Mouse (Mus musculus) hindbrain, embryonic 14.5 days (tissue): Measurements from ENCODE around the gene Prkag2. TPM values are rescaled to one million over a fixed set of nuclear protein-coding genes. Genes with fewer than 3 reads are reported as not detected.

ENCODE experiments used
- ATAC-seq: fragments of 200-750 bp; cut with Nextera tagmentation; 2 replicates; pipeline ENCODE4 v1.8.0; 2017; ENCODE audit warnings: moderate number of reproducible peaks, mild to moderate bottlenecking, moderate TSS enrichment, moderate library complexity; ENCODE audit not compliant: low FRiP score
- DNase-seq: peaks from one replicate; pipeline ENCODE4 v3.0.0-alpha.2; 2015; ENCODE audit warnings: low spot score
- H3K27ac ChIP-seq: fragments of 300-500 bp; sonication (generic); 2 replicates; pipeline ENCODE4 v1.5.1; 2014; ENCODE audit warnings: mild to moderate bottlenecking, moderate library complexity
- H3K27me3 ChIP-seq: fragments of 300-500 bp; sonication (generic); 2 replicates; pipeline ENCODE4 v1.6.1; 2014; ENCODE audit warnings: mild to moderate bottlenecking, low read length, mixed read lengths; ENCODE audit not compliant: control insufficient read depth, insufficient read depth
- H3K36me3 ChIP-seq: fragments of 300-500 bp; sonication (generic); replicated peaks from 2 replicates; pipeline ENCODE4 v1.6.1; 2014; ENCODE audit not compliant: control insufficient read depth, insufficient read depth
- H3K4me1 ChIP-seq: fragments of 300-500 bp; sonication (generic); replicated peaks from 2 replicates; pipeline ENCODE4 v1.6.1; 2014; ENCODE audit warnings: antibody characterized with exemption, low read length, mixed read lengths; ENCODE audit not compliant: control insufficient read depth, insufficient read depth
- H3K4me2 ChIP-seq: fragments of 300-500 bp; sonication (generic); replicated peaks from 2 replicates; pipeline ENCODE4 v1.6.1; 2014; ENCODE audit warnings: mild to moderate bottlenecking, moderate library complexity
- H3K4me3 ChIP-seq: fragments of 300-500 bp; sonication (generic); replicated peaks from 2 replicates; pipeline ENCODE4 v1.5.1; 2014; ENCODE audit warnings: mild to moderate bottlenecking, low read length
- H3K9ac ChIP-seq: fragments of 300-500 bp; sonication (generic); 2 replicates; pipeline ENCODE4 v1.6.1; 2014
- H3K9me3 ChIP-seq: fragments of 300-500 bp; sonication (generic); 2 replicates; pipeline ENCODE4 v1.6.1; 2016; ENCODE audit warnings: low read length; ENCODE audit not compliant: control insufficient read depth
- WGBS: fragments of 180-500 bp; shearing (Covaris S2); extraction: QIAGEN DNeasy Blood & Tissue Kit; methylation state at CpG from one replicate; pipeline ENCODE4 v1.1.7; 2014; 5-methylcytosine and 5-hydroxymethylcytosine counted together
- polyA plus RNA-seq: library from polyadenylated mRNA; unstranded; fragments of >200 nt; fragmentation: Nextera tagmentation; extraction: Ambion mirVana; gene quantifications from 2 replicates; pipeline ENCODE4 v1.2.1, GENCODE M21; 2014

Prkag2 gene
- polyA plus RNA-seq, 1 experiment from 2014 or later, result 105 TPM

DNA sequence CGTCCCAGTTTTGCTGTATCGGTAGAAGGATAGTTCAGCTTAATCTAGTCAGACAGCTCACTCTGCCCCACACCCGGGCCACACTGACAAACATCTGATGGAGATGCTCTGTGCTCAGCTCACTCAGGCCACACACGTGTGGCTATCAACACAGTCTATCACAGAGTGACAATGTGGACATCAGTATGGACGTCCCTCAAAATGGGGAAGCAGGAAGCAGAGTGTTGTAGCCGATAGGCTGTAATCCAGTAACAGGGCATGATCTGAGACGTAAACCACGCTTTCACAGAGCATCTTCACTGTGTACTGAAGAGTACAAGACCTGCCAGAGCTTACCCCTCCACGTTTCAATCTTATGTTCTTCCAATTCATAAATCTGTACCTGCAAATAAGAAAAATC lies 223.8 kb downstream of the Prkag2 start:
- WGBS, result 93% methylated on average over 9 of the region's 9 CpGs
- H3K27me3 ChIP-seq, result no peaks in the 10 kb centered on the region
- H3K4me3 ChIP-seq, result no peak overlapping the region
- DNase-seq, result no peak
- H3K36me3 ChIP-seq, result peaks cover 64% of the 10 kb centered on the region
- no peak overlapping the region for H3K9ac ChIP-seq
- H3K4me1 ChIP-seq, result no peaks in the 10 kb centered on the region
- no peaks in the 10 kb centered on the region for H3K9me3 ChIP-seq
- H3K4me2 ChIP-seq, result no peak overlapping the region
- no peak overlapping the region for H3K27ac ChIP-seq
- ATAC-seq, result no peak

DNA sequence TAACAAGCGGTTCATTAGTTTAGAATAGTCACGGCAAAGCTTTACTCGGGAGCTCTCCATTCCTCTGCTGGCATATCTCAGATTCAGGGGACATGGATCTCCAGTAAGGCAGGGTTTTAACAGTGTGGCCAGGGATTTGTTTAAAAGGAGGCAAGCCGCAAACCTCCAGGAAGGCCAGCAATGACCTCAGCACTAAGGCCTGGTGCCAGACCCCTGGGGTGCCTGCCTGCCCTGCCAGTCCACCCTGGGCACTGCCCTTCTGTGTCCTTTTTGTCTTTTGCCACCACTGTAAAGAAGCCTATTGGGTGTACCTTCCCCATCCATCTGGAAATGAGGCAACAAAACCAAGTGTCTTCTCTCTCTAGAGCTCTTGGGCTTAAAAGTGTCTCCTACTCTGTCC lies 226.3 kb downstream of the Prkag2 start:
- H3K4me2 ChIP-seq, result no peak overlapping the region
- no peak for ATAC-seq
- no peak for DNase-seq
- H3K27ac ChIP-seq, result no peak overlapping the region
- H3K9ac ChIP-seq, result no peak overlapping the region
- H3K9me3 ChIP-seq, result no peaks in the 10 kb centered on the region
- no peaks in the 10 kb centered on the region for H3K4me1 ChIP-seq
- H3K4me3 ChIP-seq, result no peak overlapping the region
- no peaks in the 10 kb centered on the region for H3K27me3 ChIP-seq
- H3K36me3 ChIP-seq, result peaks cover 70% of the 10 kb centered on the region
- WGBS, result 91% methylated on average over 4 of the region's 4 CpGs

DNA sequence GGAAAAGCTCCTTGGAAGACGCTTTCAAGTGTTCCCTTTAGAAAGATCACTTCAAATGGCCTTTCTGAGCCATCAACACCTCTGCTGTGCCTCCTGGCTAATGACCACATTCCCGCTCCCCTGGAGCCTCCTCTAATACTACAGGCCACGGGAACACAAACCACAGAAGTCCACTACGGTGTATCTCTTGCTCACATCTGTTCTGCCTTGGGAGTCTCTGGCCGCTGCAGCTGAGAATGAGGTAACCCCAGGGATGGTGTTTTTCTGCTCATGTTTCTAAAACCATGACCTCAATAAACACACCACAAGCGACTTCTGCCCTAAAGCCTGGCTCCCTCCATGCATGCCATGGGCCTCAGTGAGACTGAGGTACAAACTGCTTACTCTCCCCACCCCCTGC lies 227.2 kb downstream of the Prkag2 start:
- H3K4me2 ChIP-seq, result no peak overlapping the region
- DNase-seq (no peak), ATAC-seq (no peak)
- peaks cover 69% of the 10 kb centered on the region for H3K36me3 ChIP-seq
- no peaks in the 10 kb centered on the region for H3K4me1 ChIP-seq
- no peak overlapping the region for H3K4me3 ChIP-seq
- H3K9ac ChIP-seq, result no peak overlapping the region
- H3K27me3 ChIP-seq, result no peaks in the 10 kb centered on the region
- no peak overlapping the region for H3K27ac ChIP-seq
- no peaks in the 10 kb centered on the region for H3K9me3 ChIP-seq
- WGBS, result 76% methylated on average over 6 of the region's 6 CpGs

DNA sequence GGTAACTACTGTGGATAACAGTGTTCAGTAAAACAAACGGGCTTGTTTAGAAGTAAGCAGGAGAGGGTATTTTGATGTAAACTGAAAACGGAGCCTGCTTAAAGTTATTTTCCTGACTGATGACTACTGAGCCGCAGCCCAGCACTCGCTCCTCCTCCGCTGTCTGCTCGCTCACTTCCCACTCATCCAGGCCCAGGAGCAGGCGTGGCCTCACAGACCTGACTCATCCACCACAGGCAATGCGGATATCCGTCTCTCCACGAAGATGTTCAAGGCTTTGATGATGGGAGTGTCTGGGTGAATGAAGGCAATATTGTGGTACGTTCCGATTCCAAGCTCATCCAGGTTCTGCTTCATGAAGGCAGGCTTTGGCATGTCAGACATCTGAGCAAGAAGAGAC lies 229.2 kb downstream of the Prkag2 start:
- H3K4me2 ChIP-seq, result no peak overlapping the region
- H3K4me3 ChIP-seq, result no peak overlapping the region
- H3K9me3 ChIP-seq, result no peaks in the 10 kb centered on the region
- 93% methylated on average over 12 of the region's 12 CpGs for WGBS
- H3K4me1 ChIP-seq, result no peaks in the 10 kb centered on the region
- H3K27ac ChIP-seq, result no peak overlapping the region
- DNase-seq (no peak), ATAC-seq (no peak)
- no peak overlapping the region for H3K9ac ChIP-seq
- no peaks in the 10 kb centered on the region for H3K27me3 ChIP-seq
- H3K36me3 ChIP-seq, result peaks cover 71% of the 10 kb centered on the region

DNA sequence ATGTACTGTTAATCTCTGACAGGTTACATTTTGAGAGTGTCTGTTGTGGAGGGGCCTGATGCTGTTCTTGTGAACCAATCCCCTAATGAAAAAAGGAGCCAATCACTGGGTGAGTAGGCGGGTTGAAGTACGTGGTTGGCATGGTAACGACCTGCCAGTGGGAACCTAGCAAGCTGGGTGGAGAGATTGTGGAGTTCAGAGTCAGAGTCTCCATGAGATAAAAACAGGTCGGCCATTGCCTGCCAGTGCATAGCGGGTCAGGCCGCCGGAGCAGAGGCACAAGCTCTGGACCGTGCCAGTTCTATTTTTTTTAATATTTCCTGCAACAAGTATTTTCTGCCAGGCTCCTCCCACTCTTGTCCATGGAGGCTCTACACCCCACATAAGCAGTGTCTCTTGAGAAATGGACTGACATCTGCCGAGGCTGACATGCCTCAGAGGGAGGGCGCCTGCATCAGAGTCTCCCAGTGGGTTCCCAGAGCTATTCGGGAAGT lies 230.6 kb downstream of the Prkag2 start:
- Histone ChIP-seq H3K9ac (no peak overlapping the region), H3K27ac (no peak overlapping the region), H3K9me3 (no peaks in the 10 kb centered on the region), H3K4me2 (no peak overlapping the region), H3K4me1 (no peaks in the 10 kb centered on the region), H3K36me3 (peaks cover 63% of the 10 kb centered on the region), H3K27me3 (no peaks in the 10 kb centered on the region), H3K4me3 (no peak overlapping the region)
- DNase-seq (no peak), ATAC-seq (0 out of 2 replicates have a peak, but pooled peaks have one; percentile 31)
- 63% methylated on average over 11 of the region's 11 CpGs for WGBS

DNA sequence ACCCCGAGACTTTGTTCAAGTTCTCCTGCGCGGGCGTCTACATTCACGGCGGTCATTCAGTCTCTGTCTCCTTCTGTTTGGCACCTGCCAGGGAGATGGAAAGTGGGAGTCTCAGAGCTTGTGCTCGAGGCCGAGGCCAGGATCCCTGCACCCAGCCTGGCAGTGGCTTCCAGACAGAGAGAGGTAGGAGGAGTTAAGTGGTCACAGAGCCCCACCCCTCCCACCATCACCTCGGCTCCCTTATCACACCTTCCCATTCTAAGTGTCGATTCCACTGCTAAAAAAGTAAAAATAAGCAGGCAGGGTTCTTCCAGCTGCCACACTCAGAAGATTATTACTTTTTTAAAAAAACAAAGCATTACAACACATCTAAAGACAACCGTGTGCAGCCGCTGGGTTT lies 236.6 kb downstream of the Prkag2 start:
- ATAC-seq (no peak), DNase-seq (no peak)
- Histone ChIP-seq H3K27ac (no peak overlapping the region), H3K27me3 (no peaks in the 10 kb centered on the region), H3K9me3 (no peaks in the 10 kb centered on the region), H3K9ac (no peak overlapping the region), H3K4me1 (no peaks in the 10 kb centered on the region), H3K36me3 (peaks cover 68% of the 10 kb centered on the region), H3K4me2 (no peak overlapping the region), H3K4me3 (no peak overlapping the region)
- whole genome bisulfite sequencing, result 85% methylated on average over 12 of the region's 12 CpGs

DNA sequence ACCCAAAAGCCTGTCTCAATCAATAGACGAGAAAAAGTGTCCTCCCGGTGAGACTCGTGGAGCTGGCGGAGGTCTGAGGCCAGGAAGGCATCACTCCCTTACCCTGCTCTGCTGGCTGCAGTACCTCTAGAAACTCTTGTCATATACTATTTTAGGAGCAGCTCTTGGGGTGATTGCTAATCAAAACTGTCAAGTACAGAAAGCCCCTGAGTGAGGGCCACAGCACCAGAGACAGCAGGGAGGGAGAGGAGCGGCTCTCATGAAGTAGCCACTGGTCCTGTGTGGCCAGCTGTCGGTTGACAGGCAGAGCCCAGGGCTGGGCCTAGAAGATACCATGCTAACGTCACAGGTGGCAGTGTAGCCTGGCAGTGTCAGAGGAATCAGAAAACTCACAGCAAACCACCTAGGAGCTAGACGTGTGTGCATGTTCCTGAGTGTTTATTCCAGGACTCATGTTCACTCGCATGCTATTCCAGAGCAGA lies 239.0 kb downstream of the Prkag2 start:
- Histone ChIP-seq H3K27me3 (no peaks in the 10 kb centered on the region), H3K4me3 (no peak overlapping the region), H3K36me3 (peaks cover 45% of the 10 kb centered on the region), H3K4me2 (no peak overlapping the region), H3K4me1 (no peaks in the 10 kb centered on the region), H3K9ac (no peak overlapping the region), H3K27ac (no peak overlapping the region), H3K9me3 (no peaks in the 10 kb centered on the region)
- DNase-seq, result no peak
- no peak for ATAC-seq
- WGBS, result 90% methylated on average over 9 of the region's 9 CpGs

DNA sequence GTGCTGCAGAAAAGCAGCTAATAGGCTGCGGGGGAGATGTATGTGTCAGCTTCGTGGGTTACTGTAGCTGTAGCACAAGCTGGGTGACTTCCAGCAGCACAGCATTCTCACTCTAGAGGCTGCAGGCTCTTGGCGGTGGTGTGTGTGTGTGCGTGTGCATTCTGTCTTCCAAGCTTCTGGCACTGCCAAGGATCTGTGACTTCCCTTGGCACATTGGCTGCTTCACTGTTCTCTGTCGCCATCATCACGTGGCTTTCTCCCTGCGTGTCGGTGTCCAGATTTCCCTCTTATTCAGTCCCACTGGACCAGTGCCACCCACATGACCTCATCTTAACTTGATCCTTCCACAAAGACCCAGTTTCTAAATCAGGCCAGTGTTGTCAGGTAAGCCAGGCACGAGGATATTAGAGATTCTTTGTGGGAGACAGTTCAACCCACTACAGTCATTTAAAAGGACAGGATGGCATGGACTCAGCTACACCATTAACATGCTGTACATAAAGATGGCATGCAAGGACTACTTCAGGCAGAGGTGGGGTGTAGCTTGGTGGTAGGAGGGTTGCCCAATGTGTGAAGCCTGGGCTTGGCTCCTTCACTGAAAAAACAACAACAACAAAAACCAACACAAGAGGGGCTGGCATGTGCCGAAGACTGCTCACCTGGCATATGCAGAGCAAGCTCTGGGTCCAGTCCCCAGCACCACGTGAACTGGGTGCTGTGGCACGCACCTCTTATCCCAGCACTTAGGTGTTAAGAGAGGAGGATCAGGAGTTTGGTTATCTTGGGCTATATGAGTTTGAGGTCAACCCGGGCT lies 239.6 kb downstream of the Prkag2 start:
- ATAC-seq, result peak; percentile 55; the same call in 1 of the 2 replicates
- no peaks in the 10 kb centered on the region for H3K4me1 ChIP-seq
- no peak overlapping the region for H3K4me2 ChIP-seq
- WGBS, result 77% methylated on average over 13 of the region's 13 CpGs
- peak; percentile 48 for DNase-seq
- no peak overlapping the region for H3K27ac ChIP-seq
- H3K9ac ChIP-seq, result no peak overlapping the region
- H3K36me3 ChIP-seq, result peaks cover 42% of the 10 kb centered on the region
- no peak overlapping the region for H3K4me3 ChIP-seq
- H3K27me3 ChIP-seq, result no peaks in the 10 kb centered on the region
- H3K9me3 ChIP-seq, result no peaks in the 10 kb centered on the region

DNA sequence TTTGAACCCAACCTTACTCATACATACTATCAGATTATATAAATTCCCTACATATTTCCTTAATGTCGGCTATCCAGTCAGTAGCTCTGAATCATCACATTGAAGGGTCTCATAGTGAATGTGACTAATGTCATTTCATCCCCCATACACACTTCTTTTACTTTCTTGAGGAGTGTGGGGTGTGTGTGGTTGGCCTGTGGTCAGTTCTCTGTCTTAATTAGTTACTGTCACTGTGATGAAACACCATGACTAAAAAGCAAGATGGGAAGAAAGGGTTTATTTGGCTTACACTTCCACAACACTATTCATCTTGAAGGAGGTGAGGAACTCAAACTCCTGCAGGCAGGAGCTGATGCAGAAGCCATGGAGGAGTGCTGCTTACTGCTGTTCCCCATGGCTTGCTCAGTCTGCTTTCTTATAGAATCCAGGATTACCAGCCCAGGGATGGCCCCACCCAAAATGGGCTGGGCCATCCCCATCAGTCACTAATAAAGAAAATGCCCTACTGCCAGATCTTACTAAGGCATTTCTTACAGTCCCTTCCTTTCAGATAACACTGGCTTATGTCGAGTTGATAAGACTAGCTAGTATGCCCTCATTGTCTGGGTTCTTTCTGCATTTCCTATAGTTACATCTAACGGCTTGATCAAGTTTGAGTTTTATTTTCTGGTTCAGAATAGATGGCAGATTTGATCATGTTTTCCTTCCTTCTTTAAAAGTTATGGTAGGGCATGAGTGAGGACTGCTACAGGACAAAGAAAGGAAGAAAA lies 240.5 kb downstream of the Prkag2 start:
- no peak overlapping the region for H3K9ac ChIP-seq
- WGBS, result 79% methylated on average over 3 of the region's 3 CpGs
- H3K9me3 ChIP-seq, result no peaks in the 10 kb centered on the region
- no peak overlapping the region for H3K4me3 ChIP-seq
- ATAC-seq, result no peak
- no peak overlapping the region for H3K4me2 ChIP-seq
- H3K27ac ChIP-seq, result no peak overlapping the region
- no peaks in the 10 kb centered on the region for H3K27me3 ChIP-seq
- DNase-seq, result no peak
- H3K4me1 ChIP-seq, result no peaks in the 10 kb centered on the region
- peaks cover 40% of the 10 kb centered on the region for H3K36me3 ChIP-seq
